Mouse (Mus musculus): ENCODE results near the gene 6820408C15Rik. TPM values are rescaled to one million over a fixed set of nuclear protein-coding genes. Genes with fewer than 3 reads are reported as not detected.

The 6820408C15Rik gene
- polyA plus RNA-seq (2012; ENCODE audit: low replicate concordance): not detected in 2 replicates

GRCm38 (mm10) chr2:152415287-152415686 is at the start of gene 6820408C15Rik:
6820408C15Rik (plus strand) TSS chr2:152415587.

DNA sequence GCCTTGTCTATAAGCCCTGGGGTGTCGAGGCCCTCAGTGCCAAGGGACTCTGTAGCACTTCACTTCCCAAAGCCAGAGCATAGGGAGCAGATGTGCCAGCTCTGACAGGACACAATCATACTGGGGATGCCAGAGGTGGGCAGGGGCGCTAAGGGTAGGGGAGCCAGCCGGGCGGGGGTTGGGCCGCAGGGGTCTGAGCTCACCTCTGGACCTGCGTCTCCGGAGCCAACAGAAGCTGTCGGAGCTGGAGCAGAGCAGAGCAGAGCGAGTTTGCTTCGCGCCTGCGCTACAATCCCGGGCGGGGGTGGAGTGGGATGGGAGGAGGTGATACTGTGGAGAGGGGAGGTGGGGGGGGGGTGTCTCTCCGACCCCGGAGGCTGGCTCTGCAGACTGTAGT is 39.0 kb upstream of the 6820408C15Rik start, which contains the start of gene Nrsn2:
TSS of gene Nrsn2 (minus strand) at position 294 of the 397 bp plus-strand sequence.

GRCm38 (mm10) chr2:152397680-152398435 is 17.5 kb upstream of the 6820408C15Rik start, which contains the start of gene Sox12:
Sox12 (minus strand) TSS chr2:152398063.

DNA sequence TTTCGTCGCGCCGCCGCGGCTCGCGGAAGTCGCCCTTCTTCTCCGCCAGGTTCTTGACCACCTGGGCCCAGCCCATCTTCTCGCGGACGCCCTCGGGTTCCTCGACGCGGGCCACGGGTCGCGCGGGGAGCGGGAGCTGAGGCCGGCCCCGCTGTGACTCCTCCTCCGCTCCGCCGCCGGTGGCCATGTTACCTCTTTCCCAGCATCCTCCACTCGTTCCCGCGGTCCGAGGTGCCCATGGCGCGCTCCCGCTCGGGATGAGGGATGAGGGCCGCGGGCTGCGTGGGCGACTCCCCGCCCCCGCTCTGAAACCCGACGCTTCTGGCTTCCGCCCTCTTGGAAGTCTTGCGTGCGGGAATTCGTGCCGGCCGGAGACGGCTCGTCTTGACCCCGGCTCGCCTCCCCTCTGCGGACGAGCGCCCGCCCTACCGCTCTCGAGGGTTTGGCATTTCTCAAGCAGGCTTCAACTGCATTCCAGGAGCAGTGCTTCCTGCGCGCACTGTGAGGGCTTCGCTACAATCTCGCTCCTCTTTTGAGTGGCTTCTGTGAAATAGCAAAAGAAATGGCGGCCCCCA is 709 bp upstream of the 6820408C15Rik start, which contains the start of gene Zcchc3:
TSS of gene Zcchc3 (minus strand) at position 437 of the 575 bp plus-strand sequence.

DNA sequence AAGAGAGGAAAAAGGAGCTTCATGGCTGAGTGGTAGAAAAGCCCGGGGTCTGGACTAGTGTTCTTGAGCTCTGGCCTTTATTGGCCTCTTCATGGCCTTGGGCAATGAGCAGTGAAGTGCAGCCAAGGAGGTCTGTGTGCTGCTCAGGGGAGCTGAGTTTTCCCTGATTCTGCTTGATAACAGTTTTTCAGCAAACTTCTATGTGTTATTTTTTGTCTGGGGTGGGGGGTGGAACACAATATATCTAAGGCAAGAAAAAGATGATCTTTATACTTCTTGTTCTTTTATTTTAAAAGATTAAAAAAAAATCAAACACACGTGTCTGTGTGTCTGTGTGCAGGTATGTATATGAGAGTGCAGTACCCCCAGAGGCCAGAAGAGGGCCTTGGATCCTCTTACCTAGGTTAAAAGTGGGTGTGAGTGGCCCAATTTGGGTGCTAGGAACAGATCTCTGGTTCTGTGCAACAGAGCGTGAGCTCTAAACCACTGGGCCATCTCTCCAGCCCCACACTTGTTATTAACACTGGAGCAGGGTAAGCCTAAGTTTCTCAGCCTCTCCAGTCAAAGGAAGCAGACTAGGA is 49.3 kb downstream of the 6820408C15Rik start, which contains the start of gene Defb23:
TSS of gene Defb23 (minus strand) at position 51 of the 581 bp plus-strand sequence.

GRCm38 (mm10) chr2:152476763-152477162 is 61.4 kb downstream of the 6820408C15Rik start, which contains the start of gene Defb20:
Defb20 (plus strand) TSS chr2:152477063.

DNA sequence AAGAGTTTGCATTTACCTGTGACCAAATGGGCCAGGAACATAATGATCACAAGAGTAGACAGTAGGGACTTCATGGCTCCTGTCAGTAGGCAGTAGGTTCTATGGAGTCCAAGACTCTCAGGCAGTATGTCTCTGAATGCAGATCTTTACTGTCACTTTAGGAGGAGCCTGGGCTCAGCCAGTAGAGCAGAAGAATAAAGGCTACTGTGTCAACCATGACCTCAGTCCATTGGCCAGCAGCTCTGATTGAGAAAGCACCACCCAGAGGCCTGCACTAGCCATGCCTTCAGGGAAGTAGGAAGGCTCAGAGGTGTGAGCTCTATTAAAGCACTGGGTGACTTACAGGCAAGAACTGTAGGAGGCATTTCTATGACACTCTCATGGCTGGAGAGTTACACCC is 74.7 kb downstream of the 6820408C15Rik start, which contains the start of gene Defb22:
TSS of gene Defb22 (minus strand) at position 101 of the 400 bp plus-strand sequence.

Other genes with a start within 250 kb of the 6820408C15Rik start
- 10.1 and 21.5 TPM in 2 replicates for gene Csnk2a1, start 188.7 kb upstream of the 6820408C15Rik start, polyA plus RNA-seq (2012; ENCODE audit: low replicate concordance)
- gene Tbc1d20, start 121.8 kb upstream of the 6820408C15Rik start, polyA plus RNA-seq (2012; ENCODE audit: low replicate concordance): 26.7 and 28.4 TPM in 2 replicates
- gene Rbck1, start 82.9 kb upstream of the 6820408C15Rik start, polyA plus RNA-seq (2012; ENCODE audit: low replicate concordance): 241 and 403 TPM in 2 replicates
- gene Trib3, start 71.6 kb upstream of the 6820408C15Rik start, polyA plus RNA-seq (2012; ENCODE audit: low replicate concordance): 2.7 and 3.6 TPM in 2 replicates
- not detected in 2 replicates for gene Nrsn2, start 38.9 kb upstream of the 6820408C15Rik start, polyA plus RNA-seq (2012; ENCODE audit: low replicate concordance)
- 9.1 and 13.9 TPM in 2 replicates for gene Sox12, start 17.5 kb upstream of the 6820408C15Rik start, polyA plus RNA-seq (2012; ENCODE audit: low replicate concordance)
- gene Zcchc3, start 560 bp upstream of the 6820408C15Rik start, polyA plus RNA-seq (2012; ENCODE audit: low replicate concordance): 3.1 and 3.7 TPM in 2 replicates
- not detected in 2 replicates for gene Defb23, start 49.0 kb downstream of the 6820408C15Rik start, polyA plus RNA-seq (2012; ENCODE audit: low replicate concordance)
- not detected in 2 replicates for gene Defb20, start 61.5 kb downstream of the 6820408C15Rik start, polyA plus RNA-seq (2012; ENCODE audit: low replicate concordance)
- gene Defb22, start 74.6 kb downstream of the 6820408C15Rik start, polyA plus RNA-seq (2012; ENCODE audit: low replicate concordance): not detected in 2 replicates
- gene Defb26, start 96.1 kb downstream of the 6820408C15Rik start, polyA plus RNA-seq (2012; ENCODE audit: low replicate concordance): not detected in 2 replicates
- not detected in 2 replicates for gene Defb28, start 102.7 kb downstream of the 6820408C15Rik start, polyA plus RNA-seq (2012; ENCODE audit: low replicate concordance)
- not detected in 2 replicates for gene Defb29, start 124.5 kb downstream of the 6820408C15Rik start, polyA plus RNA-seq (2012; ENCODE audit: low replicate concordance)
- not detected in 2 replicates for gene Gm17416, start 153.8 kb downstream of the 6820408C15Rik start, polyA plus RNA-seq (2012; ENCODE audit: low replicate concordance)
- not detected in 2 replicates for gene Defb21, start 157.2 kb downstream of the 6820408C15Rik start, polyA plus RNA-seq (2012; ENCODE audit: low replicate concordance)
- not detected in 2 replicates for gene Defb19, start 164.7 kb downstream of the 6820408C15Rik start, polyA plus RNA-seq (2012; ENCODE audit: low replicate concordance)
- not detected in 2 replicates for gene Defb45, start 183.8 kb downstream of the 6820408C15Rik start, polyA plus RNA-seq (2012; ENCODE audit: low replicate concordance)
- gene Defb36, start 188.7 kb downstream of the 6820408C15Rik start, polyA plus RNA-seq (2012; ENCODE audit: low replicate concordance): not detected in 2 replicates
- gene Defb25, start 207.5 kb downstream of the 6820408C15Rik start, polyA plus RNA-seq (2012; ENCODE audit: low replicate concordance): not detected in 2 replicates
- 1.7 and 3.7 TPM in 2 replicates for gene Rem1, start 211.4 kb downstream of the 6820408C15Rik start, polyA plus RNA-seq (2012; ENCODE audit: low replicate concordance)